Mouse (Mus musculus) ES-Bruce4 (cell line): ENCODE data around the gene Vwa8.

Experiments
- CTCF ChIP-seq: IDR thresholded peaks from one replicate; pipeline ENCODE4 v1.8.1; 2011; ENCODE audit warnings: low read depth, low read length
- EP300 ChIP-seq: IDR thresholded peaks from 2 replicates; pipeline ENCODE4 v1.6.1; 2011; ENCODE audit warnings: low read depth, low read length; ENCODE audit not compliant: insufficient read depth
- POLR2A ChIP-seq: IDR thresholded peaks from one replicate; pipeline ENCODE4 v1.8.1; 2011; ENCODE audit warnings: low read length; ENCODE audit not compliant: insufficient read depth

DNA sequence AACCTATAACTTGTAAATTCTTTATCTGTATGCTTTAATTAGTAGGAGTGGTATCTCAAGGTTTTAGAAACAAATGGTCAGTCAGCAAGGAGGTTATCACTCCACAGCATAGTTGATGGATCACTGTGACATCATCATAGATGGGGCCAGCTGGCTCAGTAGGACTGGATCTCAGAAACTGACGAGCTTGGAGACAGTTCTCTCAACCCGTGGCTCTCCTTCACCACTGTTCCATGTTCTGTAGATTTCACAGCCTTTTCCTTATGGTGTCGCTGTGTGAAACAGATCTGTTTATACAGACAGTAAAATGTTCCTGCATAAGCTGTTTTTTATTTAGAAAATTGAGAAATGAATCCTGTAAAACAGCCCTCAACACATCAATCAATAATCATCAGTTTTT, 2.5 kb downstream of the Vwa8 start:
- TF ChIP-seq CTCF (no peak), EP300 (no peak), POLR2A (no peak)
